Mouse (Mus musculus): Measurements from ENCODE around the gene Tnfrsf26. TPM values are rescaled to one million over a fixed set of nuclear protein-coding genes. Genes with fewer than 3 reads are reported as not detected.
"Not testable (repeated sequence)": the region's sequence is repeated elsewhere in the genome, so short reads cannot be mapped to it uniquely, and the experiment has no call there.

Tnfrsf26 gene
- polyA plus RNA-seq (2015; fragmentation: Nextera tagmentation; extraction: Ambion mirVana): 0.54 and 0.65 TPM in 2 replicates

- H3K36me3 ChIP-seq: no peaks in the 10 kb centered on the region
- H3K27ac ChIP-seq: 0 out of 2 replicates have a peak within 1 kb of the TSS, but pooled peaks have one; percentile 41
- ATAC-seq (replicated peaks; ENCODE audit: low FRiP score): no peak
- no peak within 1 kb of the TSS for H3K4me2 ChIP-seq
- H3K9me3 ChIP-seq (replicated peaks): no peaks in the 10 kb centered on the region
- no peaks in the 10 kb centered on the region for H3K4me1 ChIP-seq
- H3K27me3 ChIP-seq: no peaks in the 10 kb centered on the region
- no peak within 1 kb of the TSS for H3K4me3 ChIP-seq (replicated peaks)
- 92% methylated on average over 1 of the region's 1 CpGs for WGBS
- no peak within 1 kb of the TSS for H3K9ac ChIP-seq
Measured at GRCm38 (mm10) chr7:143628540-143628939, at the start of gene Tnfrsf26. Gene Tnfrsf26 (minus strand): TSS chr7:143628722.

DNA sequence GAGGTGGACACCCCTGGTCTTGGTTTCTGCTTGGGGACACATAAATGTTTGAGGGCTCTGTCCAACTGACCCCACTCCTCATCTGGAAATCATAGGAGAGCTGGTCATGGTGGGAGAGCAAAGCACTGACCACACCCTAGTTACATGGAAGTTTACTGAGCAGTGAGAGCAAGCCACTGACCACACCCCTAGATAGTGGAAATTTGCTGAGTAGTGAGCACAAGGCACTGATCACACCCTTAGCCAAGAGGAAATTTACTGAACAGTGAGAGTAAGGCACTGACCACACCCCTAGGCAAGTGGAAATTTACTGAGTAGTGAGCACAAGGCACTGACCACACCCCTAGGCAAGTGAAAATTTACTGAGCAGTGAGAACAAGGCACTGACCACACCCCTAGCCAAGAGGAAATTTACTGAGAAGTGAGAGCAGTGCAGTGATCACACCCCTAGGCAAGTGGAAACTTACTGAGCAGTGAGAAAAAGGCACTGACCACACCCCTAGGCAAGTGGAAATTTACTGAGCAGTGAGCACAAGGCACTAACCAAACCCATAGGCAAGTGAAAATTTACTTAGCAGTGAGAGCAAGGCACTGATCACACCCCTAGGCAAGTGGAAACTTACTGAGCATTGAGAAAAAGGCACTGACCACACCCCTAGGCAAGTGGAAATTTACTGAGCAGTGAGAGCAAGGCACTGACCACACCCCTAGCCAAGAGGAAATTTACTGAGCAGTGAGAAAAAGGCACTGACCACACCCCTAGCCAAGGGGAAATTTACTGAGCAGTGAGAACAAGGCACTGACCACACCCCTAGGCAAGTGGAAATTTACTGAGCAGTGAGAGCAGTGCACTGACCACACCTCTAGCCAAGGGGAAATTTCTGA is 38.1 kb upstream of the Tnfrsf26 start:
- H3K4me3 ChIP-seq (replicated peaks): no peak overlapping the region
- no peak overlapping the region for H3K27ac ChIP-seq
- no peak overlapping the region for H3K9ac ChIP-seq
- ATAC-seq (replicated peaks; ENCODE audit: low FRiP score): no peak
- no peaks in the 10 kb centered on the region for H3K36me3 ChIP-seq
- no peaks in the 10 kb centered on the region for H3K4me1 ChIP-seq
- H3K27me3 ChIP-seq: no peaks in the 10 kb centered on the region
- no peaks in the 10 kb centered on the region for H3K9me3 ChIP-seq (replicated peaks)
- H3K4me2 ChIP-seq: no peak overlapping the region

DNA sequence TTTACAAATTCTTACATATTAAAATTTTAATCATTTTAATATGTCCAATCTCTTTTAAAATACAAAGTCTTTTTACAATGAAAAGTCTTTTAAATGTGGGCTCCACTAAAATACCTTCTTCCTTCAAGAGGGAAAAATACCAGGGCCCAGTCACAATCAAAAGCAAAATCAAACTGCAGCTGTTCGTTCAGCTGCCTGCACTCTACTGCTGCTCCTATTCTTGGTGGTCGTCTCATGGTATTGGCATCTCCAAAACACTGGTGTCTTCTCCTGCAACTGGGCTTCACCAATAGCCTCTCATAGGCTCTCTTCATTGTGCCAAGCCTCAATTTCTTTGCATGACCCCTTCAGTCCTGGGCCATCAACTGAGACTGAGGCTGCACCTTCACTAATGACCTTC is 34.9 kb upstream of the Tnfrsf26 start:
- Histone ChIP-seq H3K9ac (no peak overlapping the region), H3K27me3 (no peaks in the 10 kb centered on the region), H3K4me3 (replicated peaks) (no peak overlapping the region), H3K27ac (no peak overlapping the region), H3K4me2 (no peak overlapping the region), H3K36me3 (no peaks in the 10 kb centered on the region), H3K4me1 (0 out of 2 replicates have a peak, but pooled peaks cover 3% of the 10 kb centered on the region), H3K9me3 (replicated peaks) (no peaks in the 10 kb centered on the region)
- ATAC-seq (replicated peaks; ENCODE audit: low FRiP score): no peak
- 88% methylated on average over 2 of the region's 2 CpGs for WGBS

DNA sequence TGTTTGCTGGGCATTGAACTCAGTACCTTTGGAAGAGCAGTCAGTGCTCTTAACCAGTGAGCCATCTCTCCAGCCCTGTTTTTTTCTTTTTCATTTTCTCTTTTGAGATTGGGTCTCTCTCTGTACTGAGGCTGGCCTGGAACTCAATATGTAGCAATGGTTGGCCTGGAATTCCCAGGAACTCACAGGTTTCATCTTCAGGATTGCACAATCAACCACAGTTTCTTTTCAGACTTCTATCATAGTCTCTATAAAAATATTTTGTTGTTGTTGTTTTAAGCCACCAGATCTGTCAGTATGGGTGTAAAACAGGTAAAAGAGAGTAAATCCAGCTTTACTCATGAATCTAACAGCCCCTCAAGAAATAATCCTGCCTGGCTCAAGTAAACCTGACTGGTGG is 32.3 kb upstream of the Tnfrsf26 start:
- ATAC-seq (replicated peaks; ENCODE audit: low FRiP score): no peak
- no peak overlapping the region for H3K4me2 ChIP-seq

GRCm38 (mm10) chr7:143649769-143650346 is 21.3 kb upstream of the Tnfrsf26 start:
- H3K9ac ChIP-seq; H3K9me3 ChIP-seq (replicated peaks); H3K4me1 ChIP-seq; H3K36me3 ChIP-seq; H3K27ac ChIP-seq; H3K27me3 ChIP-seq: not testable (repeated sequence)
- peak; percentile 81; the same call in 1 of the 2 replicates for ATAC-seq (replicated peaks; ENCODE audit: low FRiP score)
- Histone ChIP-seq H3K4me2 (peak overlapping the region; percentile 92), H3K4me3 (replicated peaks) (peak overlapping the region; percentile 80)
- WGBS: 48% methylated on average over 10 of the region's 10 CpGs

More for the DNA sequence above, 32.3 kb upstream of the Tnfrsf26 start:
- H3K36me3 ChIP-seq: no peaks in the 10 kb centered on the region
- H3K9ac ChIP-seq: no peak overlapping the region
- no peak overlapping the region for H3K4me3 ChIP-seq (replicated peaks)
- H3K9me3 ChIP-seq (replicated peaks): no peaks in the 10 kb centered on the region
- no peaks in the 10 kb centered on the region for H3K27me3 ChIP-seq
- H3K4me1 ChIP-seq: 0 out of 2 replicates have a peak, but pooled peaks cover 3% of the 10 kb centered on the region
- no peak overlapping the region for H3K27ac ChIP-seq

- whole genome bisulfite sequencing: 1% methylated on average over 39 of the region's 39 CpGs
- peak; percentile 98 for ATAC-seq (replicated peaks; ENCODE audit: low FRiP score)
- H3K9me3 ChIP-seq (replicated peaks): no peaks in the 10 kb centered on the region
- peak within 1 kb of the TSS; percentile 68; the same call in 1 of the 2 replicates for H3K27ac ChIP-seq
- peak within 1 kb of the TSS; percentile 92 for H3K4me2 ChIP-seq
- peak within 1 kb of the TSS; percentile 73 for H3K9ac ChIP-seq
- 0 out of 2 replicates have a peak, but pooled peaks cover 2% of the 10 kb centered on the region for H3K4me1 ChIP-seq
- no peaks in the 10 kb centered on the region for H3K36me3 ChIP-seq
- peak within 1 kb of the TSS; percentile 80 for H3K4me3 ChIP-seq (replicated peaks)
- H3K27me3 ChIP-seq: no peaks in the 10 kb centered on the region
Measured at GRCm38 (mm10) chr7:143649034-143649768, 20.7 kb upstream of the Tnfrsf26 start, which contains the start of gene Tnfrsf22. Gene Tnfrsf22 (minus strand): TSS chr7:143649661.

DNA sequence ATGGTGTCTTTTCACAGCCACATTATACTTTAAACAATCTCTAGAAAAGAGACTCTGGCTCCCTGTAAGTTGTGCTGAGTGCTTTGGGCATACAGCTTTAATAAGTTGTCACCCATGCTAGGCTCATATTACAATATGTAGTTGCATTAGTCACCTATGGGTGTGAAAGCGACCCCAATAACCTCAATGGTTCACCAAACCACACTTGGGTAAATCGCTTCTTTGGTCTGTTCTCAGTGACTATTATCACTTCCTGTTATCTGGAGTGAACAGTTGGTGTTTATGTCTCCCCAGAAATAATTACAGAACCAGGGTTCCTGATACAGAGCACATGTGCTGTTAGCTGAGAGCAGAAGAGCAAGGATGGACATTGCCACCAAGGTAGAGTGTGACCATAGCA is 15.4 kb upstream of the Tnfrsf26 start:
- H3K27me3 ChIP-seq; H3K4me1 ChIP-seq; H3K27ac ChIP-seq; H3K9ac ChIP-seq; H3K4me3 ChIP-seq (replicated peaks); ATAC-seq (replicated peaks; ENCODE audit: low FRiP score); H3K36me3 ChIP-seq; H3K9me3 ChIP-seq (replicated peaks); H3K4me2 ChIP-seq: not testable (repeated sequence)
- 83% methylated on average over 2 of the region's 2 CpGs for WGBS

DNA sequence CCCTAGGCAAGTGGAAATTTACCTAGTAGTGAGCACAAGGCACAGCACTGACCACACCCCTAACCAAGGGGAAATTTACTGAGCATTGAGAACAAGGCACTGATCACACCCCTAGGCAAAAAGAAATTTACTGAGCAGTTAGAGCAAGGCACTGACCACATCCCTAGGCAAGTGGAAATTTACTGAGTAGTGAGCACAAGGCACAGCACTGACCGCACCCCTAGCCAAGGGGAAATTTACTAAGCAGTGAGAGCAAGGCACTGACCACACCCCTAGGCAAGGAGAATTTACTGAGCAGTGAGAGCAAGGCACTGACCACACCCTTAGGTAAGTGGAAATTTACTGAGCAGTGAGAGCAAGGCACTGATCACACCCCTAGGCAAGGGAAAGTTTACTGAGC is 8.2 kb upstream of the Tnfrsf26 start:
- Histone ChIP-seq H3K27me3 (no peaks in the 10 kb centered on the region), H3K4me3 (replicated peaks) (no peak overlapping the region), H3K36me3 (peaks cover 11% of the 10 kb centered on the region), H3K4me1 (no peaks in the 10 kb centered on the region), H3K9ac (no peak overlapping the region), H3K9me3 (replicated peaks) (no peaks in the 10 kb centered on the region), H3K4me2 (no peak overlapping the region), H3K27ac (no peak overlapping the region)
- 94% methylated on average over 1 of the region's 1 CpGs for WGBS
- no peak for ATAC-seq (replicated peaks; ENCODE audit: low FRiP score)

DNA sequence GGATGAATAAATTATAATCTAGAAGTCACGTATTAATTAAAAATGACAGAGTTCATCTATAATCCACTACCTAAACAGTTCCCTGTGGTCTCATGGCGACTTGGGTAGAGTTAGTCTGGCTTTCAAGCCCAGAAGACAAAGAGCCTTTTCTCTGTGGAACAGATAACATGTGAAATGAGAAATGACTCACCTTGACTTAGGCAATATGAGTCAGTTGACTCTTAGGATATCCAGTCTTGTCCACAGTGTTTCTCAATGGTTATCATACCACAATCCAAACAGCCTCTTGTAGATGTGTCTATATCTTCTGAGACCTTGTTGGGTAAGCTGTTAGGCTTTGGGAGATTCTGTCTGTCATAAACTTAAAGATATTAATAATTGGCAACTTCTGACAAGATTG is 3.0 kb upstream of the Tnfrsf26 start:
- no peak overlapping the region for H3K4me3 ChIP-seq (replicated peaks)
- no peaks in the 10 kb centered on the region for H3K27me3 ChIP-seq
- no peak for ATAC-seq (replicated peaks; ENCODE audit: low FRiP score)
- no peak overlapping the region for H3K9ac ChIP-seq
- H3K9me3 ChIP-seq (replicated peaks): no peaks in the 10 kb centered on the region
- 72% methylated on average over 2 of the region's 2 CpGs for WGBS
- H3K4me2 ChIP-seq: no peak overlapping the region
- H3K4me1 ChIP-seq: no peaks in the 10 kb centered on the region
- no peaks in the 10 kb centered on the region for H3K36me3 ChIP-seq
- no peak overlapping the region for H3K27ac ChIP-seq

GRCm38 (mm10) chr7:143629501-143629900 is 979 bp upstream of the Tnfrsf26 start:
- H3K9ac ChIP-seq: no peak overlapping the region
- no peaks in the 10 kb centered on the region for H3K36me3 ChIP-seq
- no peaks in the 10 kb centered on the region for H3K4me1 ChIP-seq
- ATAC-seq (replicated peaks; ENCODE audit: low FRiP score): no peak
- WGBS: 38% methylated on average over 1 of the region's 1 CpGs
- H3K4me2 ChIP-seq: no peak overlapping the region
- H3K4me3 ChIP-seq (replicated peaks): no peak overlapping the region
- H3K9me3 ChIP-seq (replicated peaks): no peaks in the 10 kb centered on the region
- H3K27ac ChIP-seq: no peak overlapping the region
- H3K27me3 ChIP-seq: no peaks in the 10 kb centered on the region

DNA sequence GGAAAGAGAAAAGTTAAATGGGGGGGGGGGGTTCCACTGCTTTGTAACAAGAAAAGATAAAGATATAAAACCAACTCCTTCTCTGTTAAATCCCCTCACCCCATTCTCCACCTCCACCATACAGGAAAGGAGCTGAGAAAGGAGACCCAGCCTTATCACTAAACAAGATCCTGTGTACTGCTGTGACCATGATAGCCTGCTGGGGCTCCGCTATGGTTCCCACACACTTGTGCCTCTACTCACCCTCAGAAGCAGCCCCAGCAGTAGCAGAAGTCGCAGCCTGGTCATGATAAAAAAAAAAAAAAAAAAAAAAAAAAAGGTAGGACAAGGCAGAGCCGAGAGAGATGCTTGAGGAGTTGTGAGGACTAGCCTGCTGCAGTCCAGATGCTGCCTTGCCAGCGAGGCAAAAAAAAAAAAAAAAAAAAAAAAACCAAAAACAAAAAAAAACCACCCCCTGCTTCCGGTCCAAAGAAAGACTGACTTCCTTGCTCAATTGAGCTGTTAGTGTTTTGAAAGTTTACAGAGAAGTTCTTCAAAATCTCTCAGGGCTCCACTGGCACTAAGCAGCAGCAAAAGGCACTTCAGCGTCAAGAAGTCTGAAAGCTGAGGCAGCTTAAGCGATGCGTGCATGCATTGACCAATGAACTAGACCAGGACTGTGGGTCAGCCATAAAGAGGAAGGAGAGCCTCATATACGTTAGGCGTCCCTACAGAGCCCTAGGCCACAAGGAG is 801 bp downstream of the Tnfrsf26 start:
- no peaks in the 10 kb centered on the region for H3K4me1 ChIP-seq
- 0 out of 2 replicates have a peak overlapping the region, but pooled peaks have one; percentile 41 for H3K27ac ChIP-seq
- no peak for ATAC-seq (replicated peaks; ENCODE audit: low FRiP score)
- no peak overlapping the region for H3K9ac ChIP-seq
- no peaks in the 10 kb centered on the region for H3K36me3 ChIP-seq
- 61% methylated on average over 10 of the region's 10 CpGs for WGBS
- no peak overlapping the region for H3K4me2 ChIP-seq
- no peaks in the 10 kb centered on the region for H3K9me3 ChIP-seq (replicated peaks)
- H3K4me3 ChIP-seq (replicated peaks): no peak overlapping the region
- no peaks in the 10 kb centered on the region for H3K27me3 ChIP-seq

All from kidney, embryonic 15.5 days (tissue).